Mouse (Mus musculus) gastrocnemius, adult 18-20 months (tissue): ENCODE results near the gene Neurl1a. TPM values are rescaled to one million over a fixed set of nuclear protein-coding genes. Genes with fewer than 3 reads are reported as not detected.

Experiments used
- DNase-seq: peaks from one replicate; pipeline ENCODE4 v3.0.0; 2021; ENCODE audit warnings: low spot score
- total RNA-seq, 2 experiments: library from RNA; stranded (reverse); gene quantifications; 2 replicates each; pipeline ENCODE4 v1.2.3; 2021

Gene Neurl1a
- total RNA-seq, 2 experiments from 2014 or later: 131 to 137 TPM

- no peak for DNase-seq
Measured at GRCm38 (mm10) chr19:47167617-47168214, 10.9 kb upstream of the Neurl1a start.

- peak; percentile 49 for DNase-seq
Measured at GRCm38 (mm10) chr19:47168223-47168622, 10.4 kb upstream of the Neurl1a start.

- DNase-seq: peak; percentile 85
Measured at GRCm38 (mm10) chr19:47168793-47169412, 9.7 kb upstream of the Neurl1a start.

DNA sequence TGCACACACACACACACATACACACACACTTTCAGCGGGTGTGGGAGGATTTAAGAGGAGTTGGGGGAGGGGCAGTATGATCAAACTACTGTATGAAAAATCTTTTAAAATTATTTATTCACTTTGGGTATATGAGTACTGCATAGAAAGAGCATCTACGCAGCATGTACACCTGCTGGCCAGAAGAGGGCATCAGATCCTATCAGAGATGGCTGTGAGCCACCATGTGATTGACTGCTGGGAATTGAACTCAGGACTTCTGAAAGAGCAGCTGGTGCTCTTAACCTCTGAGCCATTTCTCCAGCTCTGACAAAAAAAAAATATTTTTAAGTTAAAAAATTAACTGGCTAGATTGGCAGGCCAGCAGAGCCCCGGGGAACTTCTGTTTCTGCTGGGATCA, 4.1 kb upstream of the Neurl1a start:
- peak; percentile 28 for DNase-seq

GRCm38 (mm10) chr19:47175472-47175871, 3.1 kb upstream of the Neurl1a start:
- no peak for DNase-seq

DNA sequence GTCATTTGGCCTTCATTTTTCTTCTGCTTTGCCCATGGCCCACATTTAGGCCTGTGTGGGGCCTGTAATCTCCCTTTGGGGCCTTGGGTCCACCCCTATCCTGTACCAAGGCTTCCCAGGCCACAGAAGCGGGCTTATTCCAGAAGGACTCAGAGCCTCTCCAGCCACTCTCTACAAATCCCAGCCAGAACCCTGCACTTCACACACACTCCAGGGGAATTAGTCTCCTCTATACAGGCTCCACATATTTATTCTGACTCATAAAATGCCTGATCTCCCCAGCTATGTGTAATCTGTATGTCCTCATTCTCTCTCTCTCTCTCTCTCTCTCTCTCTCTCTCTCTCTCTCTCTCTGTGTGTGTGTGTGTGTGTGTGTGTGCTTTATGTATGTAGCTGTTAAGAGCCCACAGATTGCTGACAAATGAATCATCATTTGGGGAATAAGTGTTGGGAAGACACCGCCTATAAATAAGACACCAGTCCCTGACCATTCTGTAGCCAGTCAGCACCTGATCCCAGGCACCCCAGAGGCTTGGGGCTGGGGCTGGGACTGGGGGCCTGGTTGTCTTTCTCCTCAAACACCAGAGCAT, 1.6 kb upstream of the Neurl1a start:
- no peak for DNase-seq

DNA sequence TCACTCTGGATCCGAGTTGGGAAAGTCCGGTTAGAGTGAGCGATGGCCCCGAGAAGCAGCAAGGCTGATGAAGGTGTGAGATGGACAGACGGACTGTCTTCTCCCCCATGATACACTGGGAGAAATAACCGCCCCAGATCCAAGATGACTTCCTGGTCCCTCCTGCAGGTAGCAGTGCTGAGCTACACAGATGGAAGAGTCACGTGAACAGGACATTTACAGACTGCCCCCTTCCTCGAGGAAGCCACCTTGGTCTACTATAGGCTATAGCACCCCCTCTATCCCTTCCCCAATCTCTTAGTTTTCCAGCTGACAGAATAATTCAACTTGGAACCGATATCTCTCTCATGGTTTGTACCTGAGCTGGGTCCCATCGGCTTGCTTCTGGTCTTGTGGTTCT, 619 bp upstream of the Neurl1a start:
- DNase-seq: peak; percentile 33

GRCm38 (mm10) chr19:47179272-47179809, 721 bp downstream of the Neurl1a start:
- DNase-seq: no peak

DNA sequence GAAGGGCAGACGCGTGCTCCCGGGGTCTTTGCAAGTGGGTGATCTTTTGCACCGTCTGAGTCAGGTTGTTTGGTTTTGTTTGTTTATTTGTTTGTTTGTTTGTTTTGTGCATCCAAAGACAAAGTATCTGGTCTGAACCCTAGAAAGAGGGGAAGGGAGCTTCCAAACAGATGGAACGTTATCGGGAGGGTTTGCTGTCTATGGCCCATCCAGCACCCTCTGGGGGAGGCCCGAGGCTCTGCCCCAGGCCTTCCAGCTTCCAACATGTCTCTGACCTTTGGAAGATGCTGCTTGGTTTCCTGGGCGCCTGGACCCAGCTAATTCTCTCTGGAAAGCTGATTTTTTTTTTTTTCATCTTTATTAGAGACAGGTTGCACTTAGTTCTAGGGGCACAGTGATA, 1.4 kb downstream of the Neurl1a start:
- no peak for DNase-seq

- DNase-seq: no peak
Measured at GRCm38 (mm10) chr19:47184221-47184620, 5.6 kb downstream of the Neurl1a start.

GRCm38 (mm10) chr19:47184736-47185135, 6.1 kb downstream of the Neurl1a start:
- DNase-seq: no peak

- DNase-seq: no peak
Measured at GRCm38 (mm10) chr19:47186514-47187275, 8.1 kb downstream of the Neurl1a start.

DNA sequence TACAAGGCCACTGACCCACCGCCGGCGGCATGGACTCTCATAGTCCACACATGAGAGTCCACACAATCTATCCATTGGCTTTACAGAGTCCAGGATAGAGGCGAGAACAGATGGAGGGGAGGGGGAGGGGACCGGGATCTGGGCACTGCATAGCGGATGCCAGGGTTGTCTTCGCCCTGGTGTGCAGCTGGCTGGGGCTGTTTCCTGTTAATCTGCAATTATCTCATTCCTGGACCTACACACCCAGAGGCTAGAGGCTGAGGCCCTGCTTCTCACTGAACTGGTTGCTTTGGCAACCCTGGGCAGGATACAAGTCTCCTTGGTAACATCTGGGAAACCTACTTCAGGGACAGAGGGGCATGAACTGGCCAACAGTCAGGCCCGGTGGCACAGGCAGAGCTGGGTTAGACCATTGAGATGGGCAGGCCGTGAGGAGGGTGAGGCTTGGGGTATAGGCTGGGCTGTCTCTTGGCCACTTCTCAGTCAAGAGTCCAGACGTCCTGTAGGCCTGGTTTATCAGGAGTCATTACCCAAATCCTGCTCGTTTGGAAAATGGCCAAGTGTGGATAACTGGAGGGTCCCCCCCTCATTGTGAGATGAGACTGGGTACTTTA, 10.0 kb downstream of the Neurl1a start:
- DNase-seq: no peak

- no peak for DNase-seq
Measured at GRCm38 (mm10) chr19:47192158-47192557, 13.5 kb downstream of the Neurl1a start.

DNA sequence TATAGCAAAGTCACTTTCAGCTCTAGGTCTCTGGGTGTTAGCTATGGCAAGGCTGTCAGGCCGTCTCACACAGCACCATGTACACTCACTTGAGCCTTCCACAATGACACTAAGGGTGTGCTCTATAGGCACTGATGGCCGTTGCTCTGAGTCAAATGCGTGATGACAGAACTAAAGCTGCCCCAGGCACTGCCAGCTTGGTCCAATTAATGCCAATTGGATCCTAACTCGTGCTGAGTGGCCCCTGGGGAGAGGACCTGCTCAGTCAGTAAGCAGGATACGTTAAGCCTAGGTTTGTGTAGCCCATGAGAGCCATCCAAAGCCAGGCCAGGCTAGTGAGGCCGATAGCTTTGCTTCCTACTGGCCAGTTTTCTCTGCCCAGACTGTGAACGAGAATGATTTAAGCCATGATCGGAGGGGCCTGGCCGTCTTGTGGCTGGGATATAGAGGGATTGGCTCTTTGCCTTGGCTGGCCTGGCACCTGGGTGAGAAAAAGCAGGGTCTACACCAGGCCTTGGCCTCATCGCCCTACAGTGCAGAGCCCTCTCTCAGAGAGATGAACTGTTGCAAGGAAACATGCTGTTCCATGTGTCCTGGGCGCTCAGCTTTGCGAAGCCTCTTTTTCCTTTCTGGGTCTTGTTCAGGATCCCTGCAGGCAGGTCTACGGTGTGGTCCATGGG, 20.2 kb downstream of the Neurl1a start:
- DNase-seq: no peak

DNA sequence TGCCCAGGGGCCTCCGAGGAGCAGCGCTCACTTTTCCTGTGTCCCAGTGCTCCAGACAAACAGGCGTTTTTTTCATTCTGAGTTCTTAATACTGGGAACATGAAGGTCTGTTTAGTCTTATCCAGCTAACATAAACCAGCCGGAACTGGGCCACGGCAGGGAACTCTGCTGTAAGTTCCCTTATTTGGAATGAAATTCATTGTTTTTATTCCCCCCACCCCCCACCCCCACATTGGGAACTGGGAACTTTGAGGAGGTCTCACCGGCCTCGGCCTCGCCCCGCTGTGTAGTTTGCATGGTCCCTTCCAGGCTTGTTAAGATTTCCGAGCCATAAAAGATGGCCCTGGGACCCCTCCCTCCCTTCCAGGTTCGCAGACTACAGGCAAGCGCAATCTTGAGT, 23.4 kb downstream of the Neurl1a start:
- no peak for DNase-seq

GRCm38 (mm10) chr19:47202429-47202828, 23.8 kb downstream of the Neurl1a start:
- no peak for DNase-seq

DNA sequence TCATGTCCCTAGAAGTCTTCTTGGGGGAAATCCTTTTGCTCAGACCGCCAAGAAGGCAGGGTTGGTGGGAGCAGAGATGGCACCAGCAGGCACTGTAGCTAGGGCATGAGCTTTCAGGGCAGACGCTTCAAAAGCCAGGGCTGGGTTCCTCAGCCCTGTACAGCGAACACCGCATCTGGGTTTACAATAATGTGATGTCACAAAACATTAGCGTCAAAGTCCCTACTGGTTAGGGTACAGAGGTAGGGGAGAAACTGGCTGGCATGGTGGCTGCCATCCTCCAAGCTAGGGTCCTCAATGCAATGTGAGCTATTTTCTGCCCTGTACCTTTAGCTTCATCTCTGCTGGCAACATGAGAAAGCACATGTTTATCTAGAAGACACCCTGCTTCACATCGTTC, 24.4 kb downstream of the Neurl1a start:
- no peak for DNase-seq

- DNase-seq: no peak
Measured at GRCm38 (mm10) chr19:47204653-47205052, 26.0 kb downstream of the Neurl1a start.

GRCm38 (mm10) chr19:47206126-47206525, 27.5 kb downstream of the Neurl1a start:
- DNase-seq: peak; percentile 34

DNA sequence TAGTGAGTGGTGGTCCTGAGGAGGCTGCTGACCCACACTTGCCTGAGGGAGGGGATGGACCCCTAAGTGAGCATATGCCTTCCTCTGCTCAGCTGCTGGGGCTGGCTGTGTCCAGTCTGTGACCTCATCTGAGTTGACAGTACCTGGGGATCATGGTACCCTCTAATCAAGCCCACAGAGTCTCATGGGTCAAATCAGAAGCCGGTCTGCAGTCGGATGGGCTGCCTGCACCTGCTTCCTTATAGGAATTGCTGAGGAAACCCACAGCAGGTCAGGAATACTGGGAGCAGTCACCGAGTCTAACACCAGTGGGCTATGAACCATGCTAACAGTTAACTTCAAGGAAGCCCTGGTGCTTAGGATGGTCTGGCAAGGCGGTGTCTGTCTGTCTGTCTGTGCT, 31.8 kb downstream of the Neurl1a start:
- DNase-seq: no peak
